Mouse (Mus musculus): Measurements from ENCODE around the gene Lgals3bp.

DNA sequence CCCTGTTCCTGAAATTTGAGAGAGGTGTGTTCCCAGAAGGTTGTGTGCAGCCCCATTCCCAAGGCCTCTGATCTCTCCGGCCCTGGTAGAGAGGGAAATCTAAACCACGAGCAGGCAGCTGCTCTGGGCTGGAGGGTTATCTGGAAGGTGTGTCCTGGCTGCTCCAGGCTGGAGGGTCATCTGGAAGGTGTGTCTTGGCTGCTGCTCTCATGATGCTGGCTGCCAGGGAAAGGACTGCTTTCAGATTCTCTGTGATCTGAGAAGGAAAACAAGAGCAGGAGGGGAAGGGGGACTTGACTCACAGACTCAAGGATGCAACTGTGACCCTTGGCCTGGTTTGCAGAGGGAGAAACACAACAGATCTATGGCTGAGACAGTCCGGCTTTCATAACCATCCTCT is 35.8 kb downstream of the Lgals3bp start:
- no peak for TF ChIP-seq CTCF (IDR thresholded peaks at IDR 0.05; ENCODE audit: borderline replicate concordance, extremely low read depth, insufficient read depth, insufficient read length)
- no peak for TF ChIP-seq POLR2A (IDR thresholded peaks at IDR 0.05; ENCODE audit: borderline replicate concordance, extremely low read depth, insufficient read depth, insufficient read length, poor library complexity, severe bottlenecking)

Data from brain, embryonic 14.5 days (tissue).